Mouse (Mus musculus): ENCODE measurements at regions not wholly inside any gene's neighbourhood (a gene's known extent, or its start where the extent isn't known, plus 50 kb on each side); places are given as distances from the start of the nearest gene placed in this dataset.

GRCm38 (mm10) chr15:69387466-69387865, 2886.8 kb upstream of the Lrrc6 start:
- peak; percentile 74 for DNase-seq (ENCODE audit: low spot score)

GRCm38 (mm10) chr15:69365440-69365839, 2864.7 kb upstream of the Lrrc6 start:
- no peak for DNase-seq (ENCODE audit: low spot score)

GRCm38 (mm10) chr15:69350053-69350739, 2849.5 kb upstream of the Lrrc6 start:
- no peak for DNase-seq (ENCODE audit: low spot score)

GRCm38 (mm10) chr15:69346065-69346464, 2845.4 kb upstream of the Lrrc6 start:
- DNase-seq (ENCODE audit: low spot score): no peak

- DNase-seq (ENCODE audit: low spot score): no peak
These were observed 2842.0 kb upstream of the Lrrc6 start for GRCm38 (mm10) chr15:69342759-69343158.

- DNase-seq (ENCODE audit: low spot score): no peak
These were observed 2835.8 kb upstream of the Lrrc6 start for GRCm38 (mm10) chr15:69336491-69336890.

GRCm38 (mm10) chr15:69326537-69326936, 2825.8 kb upstream of the Lrrc6 start:
- peak; percentile 11 for DNase-seq (ENCODE audit: low spot score)

GRCm38 (mm10) chr15:69303100-69303499, 2802.4 kb upstream of the Lrrc6 start:
- no peak for DNase-seq (ENCODE audit: low spot score)

GRCm38 (mm10) chr15:69291273-69291672, 2790.6 kb upstream of the Lrrc6 start:
- no peak for DNase-seq (ENCODE audit: low spot score)

- DNase-seq (ENCODE audit: low spot score): no peak
These were observed 2775.0 kb upstream of the Lrrc6 start for GRCm38 (mm10) chr15:69275546-69276255.

- no peak for DNase-seq (ENCODE audit: low spot score)
These were observed 2773.6 kb upstream of the Lrrc6 start for GRCm38 (mm10) chr15:69274225-69274766.

- DNase-seq (ENCODE audit: low spot score): no peak
These were observed 2772.8 kb upstream of the Lrrc6 start for GRCm38 (mm10) chr15:69273518-69273917.

- DNase-seq (ENCODE audit: low spot score): peak; percentile 28
These were observed 2761.2 kb upstream of the Lrrc6 start for GRCm38 (mm10) chr15:69261940-69262339.

GRCm38 (mm10) chr15:69257161-69257778, 2756.6 kb upstream of the Lrrc6 start:
- DNase-seq (ENCODE audit: low spot score): no peak

GRCm38 (mm10) chr15:69253698-69254097, 2753.0 kb upstream of the Lrrc6 start:
- no peak for DNase-seq (ENCODE audit: low spot score)

GRCm38 (mm10) chr15:69252095-69252494, 2751.4 kb upstream of the Lrrc6 start:
- DNase-seq (ENCODE audit: low spot score): no peak

GRCm38 (mm10) chr15:69246190-69246966, 2745.7 kb upstream of the Lrrc6 start:
- peak; percentile 28 for DNase-seq (ENCODE audit: low spot score)

- no peak for DNase-seq (ENCODE audit: low spot score)
These were observed 2734.6 kb upstream of the Lrrc6 start for GRCm38 (mm10) chr15:69235271-69235670.

- no peak for DNase-seq (ENCODE audit: low spot score)
These were observed 2724.2 kb upstream of the Lrrc6 start for GRCm38 (mm10) chr15:69224619-69225587.

- DNase-seq (ENCODE audit: low spot score): no peak
These were observed 2722.7 kb upstream of the Lrrc6 start for GRCm38 (mm10) chr15:69223411-69223810.

- DNase-seq (ENCODE audit: low spot score): no peak
These were observed 2721.7 kb upstream of the Lrrc6 start for GRCm38 (mm10) chr15:69222391-69222790.

Data from layer of hippocampus, adult 11-12 months (tissue).